Mouse (Mus musculus) common myeloid progenitor, adult 5-6 weeks (primary cell): ENCODE data around the gene Hsd11b1. TPM values are rescaled to one million over a fixed set of nuclear protein-coding genes. Genes with fewer than 3 reads are reported as not detected.
A peak's percentile ranks its signal among the peaks of the same experiment; 100 is the strongest.

Source experiments
- ATAC-seq: replicated peaks from 2 replicates; pipeline ENCODE4 v1.8.0; 2016; ENCODE audit warnings: low read depth, mild to moderate bottlenecking, moderate TSS enrichment, inconsistent platforms; ENCODE audit not compliant: poor library complexity, severe bottlenecking
- total RNA-seq: library from RNA; stranded (forward); fragments of 200-1000, 187-1606 nt; gene quantifications from 2 replicates; pipeline ENCODE4 v1.2.3, GENCODE M21; 2017

The Hsd11b1 gene
- total RNA-seq, 1 experiment from 2014 or later = 1.4 TPM

GRCm38 (mm10) chr1:193250026-193250425 is 13.8 kb downstream of the Hsd11b1 start:
- ATAC-seq = no peak

- ATAC-seq = no peak
These were observed 19.6 kb downstream of the Hsd11b1 start for GRCm38 (mm10) chr1:193244235-193244634.

DNA sequence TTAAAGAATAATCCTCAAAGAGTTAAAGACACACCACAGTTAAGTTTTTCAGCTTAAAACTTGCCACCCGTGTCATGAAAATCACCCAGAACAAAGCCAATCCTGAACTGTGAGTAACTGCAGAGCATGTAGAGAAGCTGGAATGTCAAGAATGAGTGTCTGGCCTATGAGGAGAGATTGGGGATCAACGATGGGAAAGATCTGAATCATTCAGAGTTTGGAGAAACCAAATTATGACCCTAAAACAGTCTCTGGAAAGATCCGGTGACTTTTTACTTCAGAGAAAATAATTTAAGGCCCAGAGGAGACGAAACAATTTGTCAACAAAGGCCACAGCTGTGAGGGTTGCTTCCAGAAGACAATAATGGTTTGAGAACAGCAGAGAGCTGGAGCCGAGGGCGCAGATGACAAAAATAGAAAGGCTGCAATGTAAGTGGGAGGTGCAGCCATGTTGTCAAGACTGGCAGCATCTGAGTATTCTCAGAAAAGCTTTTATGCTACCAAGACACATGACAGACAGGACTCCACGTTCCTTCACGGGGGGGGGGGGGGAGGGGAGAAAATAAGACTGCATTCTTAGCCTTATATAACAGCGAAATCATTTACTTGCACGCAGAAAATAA is 20.2 kb downstream of the Hsd11b1 start:
- no peak for ATAC-seq

DNA sequence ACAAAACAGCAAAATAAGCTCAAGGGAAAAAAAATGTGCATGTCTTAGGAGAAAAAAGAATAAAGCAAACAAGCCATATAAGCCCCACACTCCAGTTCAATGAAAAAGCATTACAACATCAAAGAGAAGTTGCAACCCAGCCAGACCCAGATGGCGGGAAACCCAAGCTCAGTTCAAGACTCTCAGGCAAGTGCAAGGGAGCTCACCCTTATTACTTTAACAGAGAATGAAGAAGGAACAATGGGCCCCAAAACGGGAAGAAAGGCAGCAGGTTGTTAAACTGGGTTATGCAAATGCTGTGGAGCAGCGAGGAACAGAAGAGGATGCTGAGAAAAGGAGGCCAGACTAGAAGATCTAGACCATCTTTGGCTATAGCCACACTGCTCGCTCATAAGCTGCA is 21.0 kb downstream of the Hsd11b1 start:
- ATAC-seq = peak; percentile 59

DNA sequence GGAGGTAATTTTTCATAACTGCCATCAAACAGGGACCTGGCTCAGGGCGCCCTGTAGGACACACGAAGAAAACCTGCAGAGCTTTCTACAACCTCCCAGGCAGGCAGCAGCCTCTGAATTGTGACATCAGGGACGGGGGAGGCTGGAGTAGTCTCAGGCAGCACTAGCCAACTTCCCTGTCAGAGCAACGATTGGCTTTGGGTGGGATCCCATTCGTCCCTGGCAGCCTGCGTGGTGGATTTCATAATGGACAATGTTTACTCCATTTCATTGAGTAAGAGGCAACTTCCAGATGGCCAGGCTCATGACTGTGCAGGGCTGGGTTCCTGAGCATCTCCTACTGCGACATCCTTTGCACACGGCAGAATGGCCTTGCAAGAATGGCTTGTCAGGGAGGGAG is 21.6 kb downstream of the Hsd11b1 start:
- ATAC-seq = peak; percentile 92

GRCm38 (mm10) chr1:193241436-193241835 is 22.4 kb downstream of the Hsd11b1 start:
- ATAC-seq = no peak

DNA sequence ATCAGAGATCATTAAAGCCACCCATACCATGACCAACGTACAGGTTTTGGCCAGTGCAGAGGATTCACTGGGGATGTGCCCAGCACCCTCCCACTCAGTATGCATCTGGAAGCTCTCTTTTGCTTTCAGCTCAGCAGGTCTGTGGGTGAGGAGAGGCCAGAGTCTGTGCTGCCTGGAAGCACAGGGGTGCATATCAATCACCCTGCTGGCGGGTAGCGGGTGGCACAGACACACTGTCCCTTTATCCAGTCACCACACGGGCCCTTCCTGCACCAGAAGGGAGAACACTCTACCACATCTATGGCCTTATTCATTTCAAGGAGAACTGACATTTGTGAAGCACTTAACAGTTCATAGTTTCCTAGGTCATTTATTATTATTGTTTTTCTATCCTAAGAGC is 25.4 kb downstream of the Hsd11b1 start:
- no peak for ATAC-seq

DNA sequence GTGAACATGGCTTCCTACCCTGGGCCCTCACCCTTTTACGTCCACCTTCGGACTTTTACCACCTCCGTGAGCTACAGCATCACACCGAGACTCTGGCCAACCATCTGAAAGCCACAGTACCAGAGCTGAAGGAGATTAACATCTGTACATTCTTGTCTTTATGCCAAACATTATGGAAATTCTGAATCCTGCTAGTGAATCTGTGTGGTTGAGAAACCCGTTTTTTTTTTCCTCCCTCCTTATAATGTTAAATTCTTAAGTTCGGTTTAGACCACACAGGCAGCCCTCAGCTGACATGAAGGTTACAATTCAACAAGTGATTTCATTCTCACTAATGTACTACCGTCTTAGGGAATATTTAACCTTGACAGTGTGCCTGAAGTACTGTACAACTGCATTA is 28.9 kb downstream of the Hsd11b1 start:
- no peak for ATAC-seq

DNA sequence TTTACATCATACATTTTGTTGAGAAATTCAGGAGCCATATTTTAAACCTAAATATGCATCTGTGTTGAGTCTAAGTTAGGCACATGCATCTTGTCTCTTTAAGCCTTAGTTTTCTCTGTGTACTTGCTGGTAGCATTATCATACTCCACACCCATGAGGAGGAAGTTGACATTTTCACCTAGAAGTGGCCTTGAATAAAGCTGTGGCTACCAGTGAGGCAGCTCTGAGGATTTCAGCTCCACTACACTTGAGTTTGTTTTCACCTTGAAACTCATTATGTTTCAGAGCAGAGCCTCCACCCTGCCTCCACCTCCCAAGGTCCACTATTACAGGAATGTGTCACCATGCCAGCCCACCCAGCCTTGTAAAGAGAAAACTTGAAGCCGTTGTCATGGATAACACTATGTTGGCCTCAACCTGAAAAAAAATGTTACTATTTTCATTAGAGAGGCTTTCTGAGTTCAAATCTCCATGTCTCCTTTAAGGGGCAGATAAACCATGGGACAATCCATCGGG is 29.7 kb downstream of the Hsd11b1 start:
- no peak for ATAC-seq

- no peak for ATAC-seq
These were observed 31.1 kb downstream of the Hsd11b1 start for GRCm38 (mm10) chr1:193232732-193233131.

- peak; percentile 93 for ATAC-seq
These were observed 32.9 kb downstream of the Hsd11b1 start for GRCm38 (mm10) chr1:193230935-193231334.

DNA sequence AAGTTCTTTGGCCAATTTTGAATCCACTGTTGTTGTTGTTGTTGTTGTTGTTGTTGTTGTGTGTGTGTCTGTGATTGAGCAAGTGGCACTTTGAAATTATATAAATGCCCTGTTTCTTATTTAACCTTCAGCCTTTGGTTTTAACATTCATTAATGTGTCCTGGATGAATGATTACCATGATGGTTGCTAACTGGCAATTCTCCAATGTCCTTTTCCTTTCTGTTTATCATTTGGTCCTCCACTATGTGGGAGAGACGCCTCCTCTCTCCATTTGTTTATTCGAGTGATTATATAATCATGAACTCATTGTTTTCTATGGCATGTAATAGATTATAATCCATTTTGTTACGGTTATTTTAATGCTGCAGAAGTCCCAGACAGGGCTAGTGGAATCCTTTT is 33.3 kb downstream of the Hsd11b1 start:
- ATAC-seq = no peak

- no peak for ATAC-seq
These were observed 34.3 kb downstream of the Hsd11b1 start for GRCm38 (mm10) chr1:193229570-193229969.

DNA sequence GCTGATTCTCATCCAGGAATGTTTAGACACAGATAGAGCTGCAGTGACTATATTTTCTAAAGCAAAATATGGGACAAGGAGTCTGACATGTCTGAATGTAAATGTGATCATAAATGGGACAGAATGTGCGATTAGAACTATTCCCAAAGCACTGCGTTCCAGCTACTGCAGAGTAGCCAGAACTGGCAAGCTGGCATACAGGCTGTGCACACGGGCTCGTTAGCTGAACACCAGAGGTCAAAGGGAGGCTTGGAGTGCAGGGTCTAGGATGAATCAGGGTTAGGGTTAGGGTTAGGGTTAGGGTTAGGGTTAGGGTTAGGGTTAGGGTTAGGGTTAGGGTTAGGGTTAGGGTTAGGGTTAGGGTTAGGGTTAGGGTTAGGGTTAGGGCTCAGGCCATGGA is 36.3 kb downstream of the Hsd11b1 start:
- ATAC-seq = no peak

- ATAC-seq = no peak
These were observed 37.0 kb downstream of the Hsd11b1 start for GRCm38 (mm10) chr1:193226724-193227522.

- ATAC-seq = no peak
These were observed 37.8 kb downstream of the Hsd11b1 start for GRCm38 (mm10) chr1:193226114-193226513.

GRCm38 (mm10) chr1:193225531-193225930 is 38.3 kb downstream of the Hsd11b1 start:
- ATAC-seq = no peak

GRCm38 (mm10) chr1:193220408-193220807 is 43.5 kb downstream of the Hsd11b1 start:
- ATAC-seq = no peak

GRCm38 (mm10) chr1:193216000-193216399 is 47.9 kb downstream of the Hsd11b1 start:
- ATAC-seq = no peak

DNA sequence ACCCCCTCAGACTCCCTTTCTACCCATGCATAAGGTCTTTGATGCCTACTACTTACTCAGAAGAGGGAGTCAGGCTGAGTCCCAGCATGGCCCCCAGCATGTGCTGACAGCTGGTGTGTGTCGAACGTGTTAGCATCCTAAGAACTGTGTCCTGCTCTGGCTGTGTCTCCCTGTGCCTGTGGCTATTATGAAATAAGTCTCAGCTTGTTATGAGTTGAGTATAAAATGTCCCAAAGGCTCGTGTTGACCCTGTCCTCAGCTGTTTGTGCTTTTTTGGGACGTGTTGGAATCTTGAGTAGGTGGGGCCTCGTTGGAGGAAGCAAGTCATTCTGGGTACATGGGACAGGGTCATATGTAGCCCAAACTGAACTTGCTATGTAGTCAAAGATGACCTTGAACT is 49.8 kb downstream of the Hsd11b1 start:
- no peak for ATAC-seq

GRCm38 (mm10) chr1:193211371-193211770 is 52.5 kb downstream of the Hsd11b1 start:
- ATAC-seq = no peak
